Mouse (Mus musculus): ENCODE measurements around the gene Atg5.
"Not testable (repeated sequence)": the region's sequence is repeated elsewhere in the genome, so short reads cannot be mapped to it uniquely, and the experiment has no call there.

The Atg5 gene

GRCm38 (mm10) chr10:44268145-44268860 is at the start of gene Atg5:
TSS of gene Atg5 (plus strand) at chr10:44268358.
- DNase-seq (ENCODE audit: low spot score) = peak; percentile 97

GRCm38 (mm10) chr10:44219073-44219472 is 49.1 kb upstream of the Atg5 start:
- DNase-seq (ENCODE audit: low spot score) = not testable (repeated sequence)

GRCm38 (mm10) chr10:44224345-44224744 is 43.8 kb upstream of the Atg5 start:
- DNase-seq (ENCODE audit: low spot score) = no peak

GRCm38 (mm10) chr10:44233351-44233750 is 34.8 kb upstream of the Atg5 start:
- DNase-seq (ENCODE audit: low spot score) = peak; percentile 15

GRCm38 (mm10) chr10:44235298-44235697 is 32.9 kb upstream of the Atg5 start:
- not testable (repeated sequence) for DNase-seq (ENCODE audit: low spot score)

GRCm38 (mm10) chr10:44256624-44257023 is 11.5 kb upstream of the Atg5 start:
- DNase-seq (ENCODE audit: low spot score) = no peak

GRCm38 (mm10) chr10:44265835-44266234 is 2.3 kb upstream of the Atg5 start:
- DNase-seq (ENCODE audit: low spot score) = no peak

- no peak for DNase-seq (ENCODE audit: low spot score)
Observed at GRCm38 (mm10) chr10:44266561-44266960, 1.6 kb upstream of the Atg5 start.

- no peak for DNase-seq (ENCODE audit: low spot score)
Observed at GRCm38 (mm10) chr10:44267426-44268142, 574 bp upstream of the Atg5 start.

GRCm38 (mm10) chr10:44269211-44269610 is 1.1 kb downstream of the Atg5 start:
- DNase-seq (ENCODE audit: low spot score) = no peak

GRCm38 (mm10) chr10:44282323-44282722 is 14.2 kb downstream of the Atg5 start:
- no peak for DNase-seq (ENCODE audit: low spot score)

- no peak for DNase-seq (ENCODE audit: low spot score)
Observed at GRCm38 (mm10) chr10:44285106-44285505, 16.9 kb downstream of the Atg5 start.

GRCm38 (mm10) chr10:44285935-44286334 is 17.8 kb downstream of the Atg5 start:
- no peak for DNase-seq (ENCODE audit: low spot score)

- DNase-seq (ENCODE audit: low spot score) = no peak
Observed at GRCm38 (mm10) chr10:44290876-44291275, 22.7 kb downstream of the Atg5 start.

- DNase-seq (ENCODE audit: low spot score) = no peak
Observed at GRCm38 (mm10) chr10:44292205-44292604, 24.0 kb downstream of the Atg5 start.

GRCm38 (mm10) chr10:44299165-44299564 is 31.0 kb downstream of the Atg5 start:
- no peak for DNase-seq (ENCODE audit: low spot score)

GRCm38 (mm10) chr10:44300078-44300477 is 31.9 kb downstream of the Atg5 start:
- no peak for DNase-seq (ENCODE audit: low spot score)

GRCm38 (mm10) chr10:44303648-44304329 is 35.6 kb downstream of the Atg5 start:
- DNase-seq (ENCODE audit: low spot score) = no peak

GRCm38 (mm10) chr10:44304330-44304717 is 36.2 kb downstream of the Atg5 start:
- no peak for DNase-seq (ENCODE audit: low spot score)

- no peak for DNase-seq (ENCODE audit: low spot score)
Observed at GRCm38 (mm10) chr10:44304845-44305244, 36.7 kb downstream of the Atg5 start.

- DNase-seq (ENCODE audit: low spot score) = no peak
Observed at GRCm38 (mm10) chr10:44306308-44306707, 38.1 kb downstream of the Atg5 start.

- DNase-seq (ENCODE audit: low spot score) = no peak
Observed at GRCm38 (mm10) chr10:44308280-44308679, 40.1 kb downstream of the Atg5 start.

- no peak for DNase-seq (ENCODE audit: low spot score)
Observed at GRCm38 (mm10) chr10:44309250-44309649, 41.1 kb downstream of the Atg5 start.
